Mouse (Mus musculus): ENCODE results near the gene Mnd1.

Mnd1 gene

DNA sequence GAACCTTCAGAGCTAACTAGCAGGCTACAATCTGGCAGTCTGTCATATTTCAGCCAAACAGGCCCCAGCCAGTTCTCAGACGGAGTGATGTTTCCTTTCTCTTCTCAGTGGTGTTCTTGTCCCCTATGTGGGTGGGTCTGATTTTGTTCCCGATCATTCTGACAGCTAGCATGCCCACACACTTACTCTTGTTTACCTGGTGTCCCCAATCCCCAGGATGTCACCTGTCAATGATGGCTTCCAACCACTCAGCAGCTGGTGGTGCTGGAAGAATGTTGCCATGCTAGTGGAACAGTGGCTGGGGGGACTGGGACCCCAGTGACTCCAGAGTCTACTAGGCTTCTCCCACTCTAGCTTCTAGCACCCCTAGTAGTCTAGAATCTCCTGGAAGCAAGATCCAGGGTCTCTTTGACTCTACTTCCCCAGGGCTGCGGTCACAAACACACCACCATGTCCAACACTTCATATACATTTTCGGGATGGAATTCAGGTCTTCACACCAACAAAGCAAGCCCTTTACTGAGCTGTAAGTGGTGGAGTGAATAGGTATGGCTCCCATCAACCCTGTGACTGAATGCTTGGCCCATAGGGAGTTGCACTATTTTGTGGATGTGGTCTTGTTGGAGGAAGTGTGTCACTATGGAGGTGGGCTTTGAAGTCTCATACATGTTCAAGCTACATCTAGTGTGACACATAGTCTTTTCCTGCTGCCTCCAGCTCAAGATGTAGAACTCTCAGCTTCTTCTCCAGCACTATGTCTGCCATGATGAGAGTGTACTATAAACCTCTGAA lies 2.2 kb upstream of the Mnd1 start:
- no peak for DNase-seq (ENCODE audit: low spot score in 2 of 2)

DNA sequence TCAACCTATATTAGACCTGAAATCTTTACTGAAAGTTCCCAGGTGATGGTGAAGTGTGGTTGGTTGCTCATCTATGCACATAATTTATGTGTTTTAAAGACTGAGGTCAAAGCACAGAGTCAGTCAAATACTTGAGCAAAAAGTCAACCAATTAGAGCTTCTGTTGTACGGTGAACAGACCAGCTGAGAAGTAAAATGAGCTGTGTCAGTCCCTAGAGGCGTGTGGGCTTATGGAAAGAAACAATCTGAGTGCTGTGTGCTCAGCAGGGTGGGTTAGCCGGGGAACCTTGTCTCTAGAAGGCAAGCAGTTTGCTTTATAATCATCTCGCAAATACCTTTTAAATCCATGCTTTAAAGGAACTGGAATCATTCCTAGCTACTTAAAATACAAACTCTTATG lies 1.4 kb upstream of the Mnd1 start:
- DNase-seq (ENCODE audit: low spot score in 2 of 2), result no peak

- DNase-seq (ENCODE audit: low spot score in 2 of 2), result no peak
Measured at GRCm38 (mm10) chr3:84156105-84156504, 519 bp upstream of the Mnd1 start.

DNA sequence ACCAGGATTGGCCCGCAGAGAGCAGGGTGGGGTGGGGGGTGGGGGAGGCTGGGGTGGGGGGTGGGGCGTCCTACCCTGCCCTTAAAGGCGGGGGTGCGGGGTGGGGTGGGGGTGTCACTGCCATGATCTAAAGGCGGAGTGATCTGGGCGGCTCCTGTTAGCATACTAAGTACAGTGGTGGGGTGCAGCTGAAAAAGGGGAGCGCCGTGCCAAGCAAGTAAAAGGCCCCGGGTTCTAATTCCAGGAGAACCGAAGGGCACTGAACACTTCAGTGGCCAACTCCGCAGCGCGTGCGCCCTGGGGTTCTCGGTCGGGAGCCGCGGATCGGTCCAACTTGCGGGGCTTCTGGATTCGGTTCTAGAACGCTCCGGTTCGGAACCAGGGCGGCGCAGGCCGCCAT lies 440 bp downstream of the Mnd1 start:
- DNase-seq (ENCODE audit: low spot score in 2 of 2), result no peak

DNA sequence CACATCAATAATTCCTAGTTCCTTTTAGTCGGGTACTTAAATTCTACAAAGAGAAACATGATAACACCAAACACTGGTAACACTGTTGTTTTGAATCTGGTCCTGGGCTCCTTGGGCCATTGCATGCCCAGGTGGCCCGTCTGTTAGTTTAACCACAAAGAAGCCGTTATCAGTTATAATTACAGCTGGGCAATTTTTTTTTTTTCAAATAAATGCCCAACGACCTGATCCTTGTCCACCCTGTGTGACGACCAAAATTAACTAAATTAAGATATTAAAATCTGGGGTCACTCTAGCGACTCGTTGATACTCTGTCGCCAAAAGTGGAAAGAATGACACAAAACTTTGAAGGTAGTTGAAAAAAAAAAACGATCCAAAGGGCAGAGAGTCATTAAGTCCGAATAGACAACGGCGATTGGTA lies 855 bp downstream of the Mnd1 start:
- no peak for DNase-seq (ENCODE audit: low spot score in 2 of 2)

DNA sequence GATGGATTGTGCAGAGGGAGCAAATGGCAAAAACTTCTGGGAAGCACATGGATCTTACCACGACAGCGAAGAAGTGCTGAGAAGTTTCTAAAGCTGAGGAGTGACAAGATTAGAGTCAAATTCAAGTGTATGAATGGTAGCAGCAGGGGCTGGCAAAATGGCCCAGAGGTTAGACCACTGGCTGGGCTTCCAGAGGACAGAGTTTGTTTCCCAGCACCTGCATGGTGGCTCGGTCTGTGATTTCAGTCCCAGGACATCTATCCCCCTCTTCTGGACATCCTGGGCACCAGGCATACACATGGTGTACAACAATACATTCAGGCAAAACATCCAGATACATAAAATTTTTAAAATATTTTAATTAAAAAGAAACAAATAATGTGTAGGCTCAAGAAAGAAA lies 5.8 kb downstream of the Mnd1 start:
- no peak for DNase-seq (ENCODE audit: low spot score in 2 of 2)

GRCm38 (mm10) chr3:84140947-84141346 lies 14.6 kb downstream of the Mnd1 start:
- no peak for DNase-seq (ENCODE audit: low spot score in 2 of 2)

DNA sequence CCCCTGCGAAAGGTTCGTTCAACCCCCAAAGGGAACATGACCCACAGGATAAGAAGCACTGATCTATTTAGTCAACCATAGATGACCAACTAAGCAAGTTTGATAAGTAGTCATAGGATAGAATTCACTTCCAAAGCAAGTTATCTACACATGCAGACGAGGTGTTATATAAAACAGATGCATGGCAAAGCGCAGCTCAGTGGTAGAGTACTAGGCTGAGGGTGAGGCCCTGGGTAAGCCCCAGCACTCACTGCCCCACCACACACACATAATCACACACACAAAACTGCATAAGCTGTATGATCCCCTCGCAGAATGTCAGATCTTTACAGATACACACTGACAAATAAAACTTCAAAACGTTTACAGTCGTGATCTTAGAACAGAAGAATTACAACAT lies 19.1 kb downstream of the Mnd1 start:
- DNase-seq (ENCODE audit: low spot score in 2 of 2), result no peak

DNA sequence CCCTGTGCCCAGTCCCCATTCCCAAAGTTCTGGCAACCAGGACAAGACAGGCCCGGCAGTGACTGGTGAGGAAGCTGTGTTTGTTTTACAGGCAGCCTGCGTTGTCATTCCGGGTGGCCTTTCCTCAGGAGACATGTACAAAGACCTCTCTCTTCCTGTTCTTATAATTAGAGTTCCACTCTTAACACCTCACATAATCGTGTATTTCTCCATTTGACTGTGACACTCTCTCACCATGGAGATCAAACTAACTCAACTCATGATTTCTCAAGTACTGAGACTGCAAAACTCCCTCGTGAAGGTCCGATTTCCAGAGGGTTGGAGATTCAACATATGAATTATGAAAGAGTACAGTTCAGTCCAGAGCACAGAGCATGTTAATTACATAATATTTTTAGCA lies 19.7 kb downstream of the Mnd1 start:
- DNase-seq (ENCODE audit: low spot score in 2 of 2), result no peak

- DNase-seq (ENCODE audit: low spot score in 2 of 2), result no peak
Measured at GRCm38 (mm10) chr3:84135387-84135786, 20.2 kb downstream of the Mnd1 start.

DNA sequence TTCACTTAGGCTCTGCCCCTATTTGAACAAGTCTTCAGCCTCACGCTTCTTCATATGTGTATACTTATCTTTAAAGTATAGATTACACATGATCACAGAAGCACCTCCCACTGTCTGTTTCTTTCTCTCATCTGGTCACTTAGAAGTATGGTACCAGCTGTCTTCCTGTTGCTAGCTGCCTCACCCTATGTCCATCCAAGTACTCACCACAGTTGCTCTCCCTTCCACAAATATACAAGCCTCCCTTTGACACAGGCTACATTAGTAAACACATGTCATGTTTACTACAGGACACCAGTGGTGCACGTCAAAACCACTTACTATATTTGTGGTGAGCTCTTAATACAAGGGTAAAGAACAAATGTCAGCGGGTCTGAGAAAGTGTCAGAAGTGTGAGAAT lies 24.2 kb downstream of the Mnd1 start:
- no peak for DNase-seq (ENCODE audit: low spot score in 2 of 2)

DNA sequence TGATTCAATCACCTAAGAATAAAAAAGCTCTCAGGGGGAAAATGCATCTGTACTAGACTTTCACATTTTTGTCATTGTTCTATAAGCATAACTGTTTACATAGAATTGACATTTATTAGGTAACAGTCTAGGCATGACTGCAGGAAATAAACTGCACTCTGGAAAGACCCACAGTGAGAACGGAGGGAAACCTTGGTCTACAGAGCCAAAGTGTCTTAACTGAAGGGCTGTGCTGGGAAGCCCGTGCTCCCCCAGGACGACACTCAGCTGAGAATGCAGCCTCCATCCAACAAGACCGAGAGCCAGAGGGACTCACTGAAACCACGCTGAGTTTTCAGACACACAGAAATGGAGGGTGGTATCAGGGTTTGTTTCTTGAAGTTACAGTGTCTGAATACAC lies 24.8 kb downstream of the Mnd1 start:
- no peak for DNase-seq (ENCODE audit: low spot score in 2 of 2)

DNA sequence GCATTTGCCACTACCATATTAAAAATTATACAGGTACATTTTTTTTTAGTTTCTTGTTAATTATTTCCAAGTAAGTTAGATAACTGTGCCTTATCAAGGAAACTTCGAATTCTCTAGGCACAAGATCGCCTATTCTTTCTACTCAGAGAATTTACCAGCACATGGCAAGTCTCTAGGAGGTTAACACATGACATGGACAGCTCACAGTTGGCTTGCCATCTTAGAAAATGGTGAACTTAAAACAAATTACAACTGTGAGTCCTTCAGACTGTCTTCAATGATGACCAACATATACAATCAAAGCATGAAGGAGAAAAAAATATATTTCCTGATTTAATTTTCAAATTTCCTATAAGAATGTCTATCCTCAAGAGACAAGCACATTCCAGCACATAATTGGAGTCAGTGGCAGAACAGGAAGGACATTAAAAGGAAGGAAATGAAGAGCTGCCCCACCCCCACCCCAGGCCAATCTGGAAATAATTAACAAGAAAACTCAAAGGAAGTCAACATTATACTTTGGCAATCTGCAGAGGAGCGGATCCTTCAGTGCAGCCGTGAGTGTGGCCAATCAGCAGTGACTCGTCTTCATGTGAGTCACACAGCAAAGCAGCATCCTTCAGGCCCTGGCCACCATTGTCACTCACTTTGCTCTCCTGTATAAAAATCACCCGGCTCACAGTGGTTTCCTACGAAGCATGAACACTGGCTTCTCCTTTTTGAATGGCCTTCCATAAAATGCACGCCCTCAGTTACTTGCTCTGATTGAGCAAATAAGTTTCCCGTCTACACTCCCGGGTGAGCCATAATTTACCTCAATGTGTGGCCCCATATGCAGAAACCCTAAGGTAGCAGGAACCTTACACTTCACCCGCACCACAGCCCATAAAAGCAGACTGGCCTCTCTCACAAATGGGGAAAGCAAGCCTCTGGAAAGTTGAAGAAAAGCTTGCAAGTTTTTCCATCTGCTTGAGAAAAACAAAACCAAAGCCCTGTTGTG lies 26.4 kb downstream of the Mnd1 start:
- DNase-seq (ENCODE audit: low spot score in 2 of 2), result peak in 1 of 2 experiments; percentile 24

- no peak for DNase-seq (ENCODE audit: low spot score in 2 of 2)
Measured at GRCm38 (mm10) chr3:84127431-84127830, 28.2 kb downstream of the Mnd1 start.

DNA sequence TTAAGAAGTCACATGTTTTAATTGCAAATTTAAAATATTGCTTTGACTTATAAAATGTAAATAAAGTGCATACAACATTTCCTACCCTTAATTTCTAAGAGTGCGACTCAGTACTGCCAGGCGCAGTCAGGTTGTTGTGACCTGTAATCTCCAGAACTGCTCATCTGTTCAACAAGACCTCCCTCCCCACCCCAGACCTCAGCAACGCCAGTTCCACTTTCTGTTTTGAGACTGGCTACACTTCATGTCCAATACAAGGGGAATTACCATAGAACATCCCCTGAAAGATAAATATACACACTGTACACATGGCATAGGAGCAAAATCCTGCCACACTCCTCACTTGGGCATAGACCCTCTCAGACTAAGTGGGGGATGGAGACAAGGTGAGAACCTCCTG lies 28.9 kb downstream of the Mnd1 start:
- DNase-seq (ENCODE audit: low spot score in 2 of 2), result no peak

- no peak for DNase-seq (ENCODE audit: low spot score in 2 of 2)
Measured at GRCm38 (mm10) chr3:84125704-84126289, 29.8 kb downstream of the Mnd1 start.

DNA sequence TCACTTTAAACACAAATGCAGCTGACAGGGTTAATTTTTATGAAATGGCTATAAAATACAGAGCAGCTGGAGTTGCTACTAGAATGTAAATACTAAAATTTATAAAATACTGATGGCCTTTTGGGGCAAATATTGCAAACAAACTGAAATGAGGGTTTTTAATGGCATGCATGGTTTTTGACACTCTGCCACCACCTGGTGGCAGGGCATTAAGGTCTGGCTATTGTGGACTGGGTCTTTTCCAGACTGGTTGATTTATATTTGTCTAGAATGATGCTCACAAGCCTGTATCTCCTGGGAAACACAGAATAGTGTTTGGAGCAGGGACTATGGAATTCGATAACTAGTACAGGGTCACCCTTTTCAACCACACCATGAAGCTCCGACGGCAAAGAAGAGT lies 32.1 kb downstream of the Mnd1 start:
- DNase-seq (ENCODE audit: low spot score in 2 of 2), result no peak

DNA sequence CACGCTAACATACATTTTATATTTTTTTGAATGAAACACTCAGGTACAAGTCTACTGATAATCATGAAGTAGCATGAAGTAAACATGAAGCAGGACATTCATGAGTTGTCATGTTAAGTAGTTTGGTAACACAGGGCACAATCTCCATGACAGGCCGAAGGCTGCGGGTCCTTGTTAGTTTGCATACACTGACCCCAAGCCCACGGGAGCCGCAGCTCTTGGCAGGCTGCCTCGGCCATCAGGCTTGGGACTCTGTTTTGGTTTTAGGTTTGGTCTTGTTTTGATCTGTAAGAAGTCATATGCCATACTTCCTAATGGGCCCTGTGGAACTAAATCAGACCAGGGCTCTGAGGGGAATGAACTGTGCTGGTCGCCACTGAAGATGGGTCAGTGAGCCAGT lies 36.9 kb downstream of the Mnd1 start:
- no peak for DNase-seq (ENCODE audit: low spot score in 2 of 2)

DNA sequence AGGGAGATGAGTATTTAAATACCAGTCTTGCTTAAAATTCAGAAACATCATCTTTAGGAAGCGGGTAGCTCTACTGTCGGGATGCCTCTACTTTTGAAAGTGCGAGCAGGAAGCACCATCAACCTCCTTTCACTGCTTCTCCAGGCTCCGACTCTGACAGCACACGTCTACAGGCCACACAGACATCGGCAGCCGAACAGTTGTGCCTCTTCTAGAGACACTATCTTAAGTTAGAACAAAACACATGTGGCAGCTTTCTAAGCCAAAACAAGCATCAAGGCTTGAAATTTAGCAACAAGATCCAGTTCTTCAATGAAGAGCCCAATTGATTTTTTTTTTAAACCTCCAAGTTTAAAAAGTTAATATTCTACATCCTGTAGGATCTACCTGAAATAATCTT lies 37.4 kb downstream of the Mnd1 start:
- no peak for DNase-seq (ENCODE audit: low spot score in 2 of 2)

DNA sequence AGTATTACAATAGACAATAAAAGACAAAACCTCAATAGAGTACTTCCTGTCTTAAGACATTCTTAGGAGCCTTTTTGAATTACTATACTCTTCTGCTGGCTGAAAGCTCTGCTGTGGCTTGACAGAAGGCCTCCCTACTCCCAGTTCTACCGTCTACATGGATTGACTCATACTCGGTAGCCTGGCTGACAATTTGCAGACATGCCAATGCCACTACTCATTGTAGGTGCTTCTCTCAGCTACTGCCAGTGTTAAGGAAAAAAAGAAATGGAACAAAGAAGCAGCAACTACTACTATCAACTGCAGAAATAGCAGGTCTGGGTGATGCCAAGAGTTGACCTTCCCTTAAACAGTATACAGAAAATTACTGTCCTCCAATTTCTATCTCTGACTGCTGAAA lies 47.0 kb downstream of the Mnd1 start:
- DNase-seq (ENCODE audit: low spot score in 2 of 2), result no peak

DNA sequence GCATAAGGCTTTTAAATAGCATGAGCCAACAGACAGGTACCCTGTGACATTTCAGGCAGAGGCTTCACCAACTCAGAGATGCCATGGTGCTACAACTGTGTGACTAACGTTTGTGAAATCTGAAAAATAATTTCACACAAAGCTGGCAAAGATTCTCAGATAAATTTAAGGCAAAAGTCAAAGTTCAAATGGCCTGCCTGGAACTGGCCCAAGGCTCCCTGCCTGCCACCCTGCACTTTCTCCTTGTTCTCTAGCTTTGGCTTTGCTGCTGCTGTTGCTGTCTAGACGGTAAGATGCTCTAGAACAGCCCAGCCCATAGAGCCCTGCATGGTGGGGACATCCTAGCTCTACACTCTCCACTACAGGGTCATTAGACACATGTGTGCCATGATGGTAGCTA lies 49.5 kb downstream of the Mnd1 start:
- DNase-seq (ENCODE audit: low spot score in 2 of 2), result no peak

DNA sequence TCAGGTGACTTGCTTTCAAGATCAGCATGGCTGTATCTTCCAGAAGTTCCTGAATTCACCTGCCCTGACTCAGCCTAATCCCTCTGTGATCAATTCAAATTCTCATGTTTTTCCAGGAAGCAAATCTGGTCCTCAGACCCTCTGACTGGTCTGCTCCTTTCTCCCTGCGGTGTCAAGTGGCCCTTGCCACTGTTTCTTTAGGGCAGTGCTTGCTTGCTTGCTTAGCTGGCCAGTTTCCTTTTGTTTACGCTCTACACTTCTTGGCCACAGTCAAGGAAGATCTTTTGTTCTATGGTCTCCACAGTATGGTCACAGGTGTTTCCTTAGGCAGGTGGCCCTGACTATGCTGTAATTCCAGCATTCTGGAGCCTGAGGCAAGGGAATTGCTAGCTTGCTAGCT lies 52.0 kb downstream of the Mnd1 start:
- DNase-seq (ENCODE audit: low spot score in 2 of 2), result no peak

DNA sequence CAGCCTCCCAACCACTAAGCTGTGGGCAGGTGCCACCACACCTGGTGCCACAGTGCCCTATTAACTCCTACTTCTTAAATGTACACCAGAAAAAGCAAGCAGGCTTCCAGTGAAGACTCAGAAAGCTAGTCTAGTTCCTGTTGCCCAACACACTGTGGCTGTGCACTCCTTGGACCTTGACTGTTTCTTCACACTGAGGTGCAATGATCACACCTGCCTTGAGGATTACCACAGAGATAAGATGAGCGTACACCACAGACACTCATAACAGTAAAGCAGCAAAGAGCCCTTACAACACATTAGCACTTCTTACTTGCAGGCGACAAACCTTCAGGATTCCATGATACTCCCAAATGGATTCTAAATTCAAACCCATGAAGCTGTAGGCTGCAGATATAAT lies 62.7 kb downstream of the Mnd1 start:
- no peak for DNase-seq (ENCODE audit: low spot score in 2 of 2)
